Mouse (Mus musculus) cerebellum, postnatal 10 days (tissue): ENCODE data around the gene Gm14819.
"Not testable (repeated sequence)": the region's sequence is repeated elsewhere in the genome, so short reads cannot be mapped to it uniquely, and the experiment has no call there.

Experiments used
- DNase-seq, 2 experiments: peaks; one replicate each; pipeline ENCODE4 v3.0.0; 2021; ENCODE audit warnings: mixed read lengths in 2 of 2

The Gm14819 gene

GRCm38 (mm10) chrX:35403883-35404282, at the start of gene Gm14819:
Gene Gm14819 (plus strand): TSS chrX:35404183.
- DNase-seq: not testable (repeated sequence)
